Mouse (Mus musculus): Measurements from ENCODE around the gene Nod1.

DNA sequence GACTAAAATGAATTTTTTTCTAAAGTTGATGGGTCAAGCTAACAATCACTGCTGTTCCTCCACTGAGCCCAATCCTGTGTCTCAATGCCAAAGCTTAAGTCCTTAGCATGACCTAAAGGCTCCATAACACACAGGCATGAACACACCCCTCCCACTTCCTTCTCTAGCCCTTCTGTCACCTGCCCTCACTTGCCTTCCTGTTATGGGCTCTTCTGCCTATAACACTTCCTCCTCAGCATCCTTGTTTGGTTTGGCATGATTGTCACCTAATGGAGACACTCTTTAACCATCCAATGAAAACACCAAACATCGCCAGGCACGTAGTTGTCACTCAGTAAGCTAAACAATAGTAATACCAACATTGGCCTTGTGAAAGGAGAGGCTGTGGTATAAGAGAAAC is 69.9 kb downstream of the Nod1 start:
- TF ChIP-seq POLR2A (IDR thresholded peaks at IDR 0.05; ENCODE audit: insufficient read depth, low read length), result no peak
- no peak for TF ChIP-seq EP300 (IDR thresholded peaks at IDR 0.05; ENCODE audit: insufficient read depth, low read depth, low read length)
